9 mouse cellular contexts compared by ENCODE assay signal in genomic region chr5:125133651-125134050, GRCm38 (mm10). TPM values are rescaled to one million over a fixed set of nuclear protein-coding genes. Genes with fewer than 3 reads are reported as not detected.
DNase-seq lines count a peak whose midpoint lies in the region; ATAC-seq and TF ChIP-seq lines count a peak whose summit lies in the region.
"Had no signal": no experiment of that assay in that cellular context is flagged by ENCODE, and none has a peak within 500 bp of the region (broad histone marks: within the 10 kb centered on the region; RNA-seq: fewer than 3 reads in every experiment).

No protein-coding gene starts in this region.

- no peak overlapping the region for H3K4me2 ChIP-seq in hindbrain, embryonic 14.5 days (replicated peaks)
- H3K4me2 ChIP-seq in neural tube, embryonic 15.5 days: no peak overlapping the region
- no peak overlapping the region for H3K4me2 ChIP-seq in liver, embryonic 12.5 days

- no peaks in the 10 kb centered on the region for H3K36me3 ChIP-seq in hindbrain, embryonic 14.5 days (replicated peaks; ENCODE audit: control insufficient read depth, insufficient read depth)
- H3K36me3 ChIP-seq in neural tube, embryonic 15.5 days: no peaks in the 10 kb centered on the region
- no peaks in the 10 kb centered on the region for H3K36me3 ChIP-seq in liver, embryonic 12.5 days

- DNase-seq in heart, adult 11 months: peak; percentile 96
- DNase-seq in heart, postnatal 14 days: no peak
- peak; percentile 40 for DNase-seq in lung, postnatal 36 days
- no peak for DNase-seq in lung, adult 2 months
- no peak for DNase-seq in hindbrain, embryonic 14.5 days (ENCODE audit: low spot score)
- no peak for DNase-seq in kidney, postnatal 25 days
- DNase-seq: thymus, postnatal 4 days had no signal

- peaks cover 41% of the 10 kb centered on the region for H3K4me1 ChIP-seq in lung, adult 2 months (ENCODE audit: control insufficient read depth, insufficient read depth, low read length)
- peaks cover 83% of the 10 kb centered on the region for H3K4me1 ChIP-seq in hindbrain, embryonic 14.5 days (replicated peaks; ENCODE audit: control insufficient read depth, insufficient read depth, low read length)
- H3K4me1 ChIP-seq in neural tube, embryonic 15.5 days: peaks cover 94% of the 10 kb centered on the region
- H3K4me1 ChIP-seq in liver, embryonic 12.5 days: peaks cover 77% of the 10 kb centered on the region

- intact Hi-C loops in heart, postnatal 14 days (cut with DNase I): no loop called here

- no peaks in the 10 kb centered on the region for H3K9me3 ChIP-seq in hindbrain, embryonic 14.5 days (ENCODE audit: control insufficient read depth, low read length)
- no peaks in the 10 kb centered on the region for H3K9me3 ChIP-seq in neural tube, embryonic 15.5 days (replicated peaks)
- no peaks in the 10 kb centered on the region for H3K9me3 ChIP-seq in liver, embryonic 12.5 days (replicated peaks)

- WGBS in lung, adult 2 months: 57% methylated on average over 4 of the region's 4 CpGs
- WGBS in hindbrain, embryonic 14.5 days: 13% methylated on average over 4 of the region's 4 CpGs
- 10% methylated on average over 4 of the region's 4 CpGs for WGBS in neural tube, embryonic 15.5 days
- WGBS in liver, embryonic 12.5 days (ENCODE audit: insufficient replicate concordance): 64% methylated on average over 4 of the region's 4 CpGs

- no peak overlapping the region for H3K9ac ChIP-seq in hindbrain, embryonic 14.5 days
- no peak overlapping the region for H3K9ac ChIP-seq in neural tube, embryonic 15.5 days (replicated peaks)
- H3K9ac ChIP-seq in liver, embryonic 12.5 days: no peak overlapping the region

- TF ChIP-seq POLR2A in lung, adult 2 months (IDR thresholded peaks at IDR 0.05; ENCODE audit: borderline replicate concordance, extremely low read depth, low read depth, low read length): no peak

- H3K27me3 ChIP-seq in hindbrain, embryonic 14.5 days (ENCODE audit: control insufficient read depth, insufficient read depth, low read length): no peaks in the 10 kb centered on the region
- H3K27me3 ChIP-seq in neural tube, embryonic 15.5 days (replicated peaks): no peaks in the 10 kb centered on the region
- no peaks in the 10 kb centered on the region for H3K27me3 ChIP-seq in liver, embryonic 12.5 days (replicated peaks)

- no peak for ATAC-seq in hindbrain, embryonic 14.5 days (ENCODE audit: low FRiP score)
- ATAC-seq in neural tube, embryonic 15.5 days (ENCODE audit: low FRiP score): no peak
- no peak for ATAC-seq in liver, embryonic 12.5 days

- H3K4me3 ChIP-seq in lung, adult 2 months (replicated peaks; ENCODE audit: extremely low read depth, low read depth, low read length): no peak overlapping the region
- no peak overlapping the region for H3K4me3 ChIP-seq in hindbrain, embryonic 14.5 days (replicated peaks; ENCODE audit: low read length)
- no peak overlapping the region for H3K4me3 ChIP-seq in neural tube, embryonic 15.5 days (replicated peaks)
- no peak overlapping the region for H3K4me3 ChIP-seq in liver, embryonic 12.5 days

- peak overlapping the region; percentile 90 for H3K27ac ChIP-seq in hindbrain, embryonic 14.5 days
- peak overlapping the region; percentile 83 for H3K27ac ChIP-seq in neural tube, embryonic 15.5 days (replicated peaks)
- no peak overlapping the region for H3K27ac ChIP-seq in liver, embryonic 12.5 days

- TF ChIP-seq CTCF in lung, adult 2 months (IDR thresholded peaks at IDR 0.05; ENCODE audit: insufficient read depth, low read length): no peak

RNA-seq across cellular contexts. Expression of gene Ncor2, which starts 45.4 kb away (rescaled TPM):
- 10 to 100 TPM; 89.1 to 98.5 TPM for total RNA-seq in heart, postnatal 14 days (2021)
- polyA plus RNA-seq in lung, adult 2 months (2012; rRNA removed): 65.5 and 78.9 TPM in 2 replicates
- 26.0 and 27.4 TPM in 2 replicates for polyA plus RNA-seq in hindbrain, embryonic 14.5 days (2014; fragmentation: Nextera tagmentation; extraction: Ambion mirVana)
- polyA plus RNA-seq in neural tube, embryonic 15.5 days (2015; fragmentation: Nextera tagmentation; extraction: Ambion mirVana): 24.2 and 28.5 TPM in 2 replicates
- 9.7 and 10.0 TPM in 2 replicates for polyA plus RNA-seq in liver, embryonic 12.5 days (2016; fragmentation: Nextera tagmentation; extraction: Ambion mirVana)

Comparison
In these comparisons a context has a peak if more than half of its experiments do, and no peak if none do; other contexts are left out.
1. DNase-seq: peak in heart, adult 11 months (single experiment) and lung, postnatal 36 days (single experiment); none in heart, postnatal 14 days (0 of 2), lung, adult 2 months (single experiment), hindbrain, embryonic 14.5 days (single experiment) and kidney, postnatal 25 days (0 of 2).